Mouse (Mus musculus): ENCODE measurements around the gene Prkar1b.

The Prkar1b gene

DNA sequence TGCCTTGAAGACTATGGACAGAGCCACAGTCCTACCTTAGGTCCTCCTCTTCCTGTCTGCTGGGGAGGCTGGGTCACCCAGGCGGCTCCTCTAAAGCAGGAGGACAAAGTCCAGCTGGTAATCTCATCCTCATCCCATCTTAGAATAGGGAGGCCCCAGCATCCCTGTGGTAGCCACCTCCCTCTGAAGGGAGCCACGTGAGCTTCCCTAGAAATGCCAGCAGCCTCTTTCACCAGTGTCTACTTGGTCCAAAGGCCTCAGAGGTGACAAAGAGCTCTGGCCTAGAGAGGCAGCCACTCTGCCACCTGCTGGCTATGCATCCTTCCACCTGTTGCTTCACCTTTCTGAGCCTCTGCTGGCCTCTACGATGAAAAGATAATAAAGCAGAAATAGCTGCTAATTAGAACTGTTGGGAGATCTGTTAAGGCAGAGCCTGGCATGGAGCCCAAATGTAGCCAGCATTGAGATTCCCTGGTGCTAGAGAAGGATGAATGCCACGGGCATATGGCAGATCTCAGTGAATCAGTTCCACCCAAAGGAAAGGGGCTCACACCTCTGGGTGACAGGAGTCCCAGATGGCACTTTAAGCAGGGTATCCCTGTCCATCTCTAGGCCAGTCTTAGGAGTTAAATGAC lies 142.5 kb downstream of the Prkar1b start:
- DNase-seq (ENCODE audit: low spot score in 2 of 2) = no peak

GRCm38 (mm10) chr5:139004588-139004987 lies 145.2 kb downstream of the Prkar1b start:
- DNase-seq (ENCODE audit: low spot score in 2 of 2) = no peak

GRCm38 (mm10) chr5:138999716-139000115 lies 150.1 kb downstream of the Prkar1b start:
- no peak for DNase-seq (ENCODE audit: low spot score in 2 of 2)

- no peak for DNase-seq (ENCODE audit: low spot score in 2 of 2)
Measured at GRCm38 (mm10) chr5:138997936-138998580, 151.7 kb downstream of the Prkar1b start.

DNA sequence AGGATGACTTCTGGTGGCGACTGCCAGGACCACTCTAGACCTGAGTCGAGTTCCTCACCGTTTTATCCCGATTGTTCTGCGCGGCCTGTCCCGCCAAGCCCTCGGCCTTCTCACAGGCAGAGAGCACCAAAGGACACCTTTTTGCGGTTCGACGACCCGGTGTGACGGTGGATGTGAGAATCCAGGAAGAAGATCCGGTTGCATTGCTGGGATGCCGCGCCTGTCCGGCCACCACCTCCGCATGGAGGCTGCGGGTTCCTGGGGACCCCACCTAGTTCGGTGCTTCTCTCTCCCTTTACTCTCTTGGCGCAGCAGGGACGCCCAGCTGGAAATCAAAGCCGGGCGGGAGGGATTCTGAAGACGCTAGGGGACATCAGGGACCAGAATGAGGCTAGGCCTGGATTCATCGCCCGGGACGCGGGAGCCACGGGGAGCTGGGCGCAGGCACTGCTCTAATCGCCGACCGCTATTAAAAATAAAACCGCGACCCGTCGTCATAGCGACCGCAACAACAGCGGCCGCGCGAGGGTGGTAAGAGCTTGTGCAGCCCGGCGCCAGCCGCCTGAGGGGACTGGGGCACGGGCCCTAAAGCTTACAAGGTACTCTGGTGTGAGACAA lies 152.5 kb downstream of the Prkar1b start, which contains the start of gene Pdgfa:
Gene Pdgfa (minus strand): TSS at position 200 of the 618 bp plus-strand sequence.
- peak in 1 of 2 experiments; percentile 42 for DNase-seq (ENCODE audit: low spot score in 2 of 2)

GRCm38 (mm10) chr5:138996322-138997073 lies 153.3 kb downstream of the Prkar1b start:
- DNase-seq (ENCODE audit: low spot score in 2 of 2) = no peak

GRCm38 (mm10) chr5:138995721-138996311 lies 154.0 kb downstream of the Prkar1b start:
- peak in 1 of 2 experiments; percentile 38 for DNase-seq (ENCODE audit: low spot score in 2 of 2)

DNA sequence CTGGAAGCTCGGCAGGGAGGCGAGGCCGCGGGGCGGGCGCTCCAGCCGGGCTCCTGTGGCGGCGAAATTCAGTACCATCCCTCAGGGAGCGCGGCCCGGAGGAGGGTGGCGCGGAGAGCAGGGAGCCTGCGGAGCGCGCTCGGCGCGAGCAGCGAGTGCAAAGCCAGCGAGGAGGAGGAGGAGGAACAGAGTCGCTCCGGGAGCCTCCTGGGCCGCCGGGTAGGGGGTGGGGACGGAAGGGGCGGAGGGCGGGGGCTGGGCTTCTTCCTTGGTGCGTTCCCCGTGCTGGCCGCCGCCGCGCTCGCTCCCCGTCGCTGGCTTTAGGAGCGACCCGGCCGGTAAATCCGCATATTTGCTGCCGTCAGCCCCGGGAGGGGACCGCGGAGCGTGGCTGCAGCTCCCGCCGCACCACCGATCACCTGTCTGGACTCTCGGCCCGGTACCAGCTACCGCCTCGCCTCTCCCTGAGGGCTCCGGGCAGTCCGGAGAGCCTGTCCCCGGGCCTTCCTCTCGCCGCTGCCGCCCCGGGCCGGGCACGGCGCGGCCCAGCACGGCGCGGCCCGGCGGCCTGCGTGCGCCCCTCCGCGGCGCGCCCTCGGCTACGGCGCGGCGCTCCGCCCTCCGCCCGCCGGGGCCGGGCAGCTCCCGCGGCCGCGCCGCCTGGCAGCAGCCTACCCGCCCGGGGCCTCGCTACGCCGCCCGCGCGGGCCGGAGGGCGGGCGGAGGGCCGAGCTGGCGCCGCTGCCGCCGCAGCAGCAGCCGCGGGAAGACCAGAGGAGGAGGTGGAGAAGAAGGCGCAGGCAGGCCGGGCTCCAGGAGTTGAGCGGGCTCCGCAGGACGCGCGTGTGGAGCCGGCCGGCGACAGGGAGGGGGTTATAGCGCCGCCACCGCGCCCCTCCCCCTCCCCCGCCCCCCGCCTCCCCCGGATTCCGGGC lies 154.7 kb downstream of the Prkar1b start:
- peak; percentile 24 to 45 for DNase-seq (ENCODE audit: low spot score in 2 of 2)

GRCm38 (mm10) chr5:138994108-138994785 lies 155.6 kb downstream of the Prkar1b start:
- no peak for DNase-seq (ENCODE audit: low spot score in 2 of 2)

- DNase-seq (ENCODE audit: low spot score in 2 of 2) = no peak
Measured at GRCm38 (mm10) chr5:138993371-138994107, 156.3 kb downstream of the Prkar1b start.

- DNase-seq (ENCODE audit: low spot score in 2 of 2) = no peak
Measured at GRCm38 (mm10) chr5:138992611-138993370, 157.0 kb downstream of the Prkar1b start.

- DNase-seq (ENCODE audit: low spot score in 2 of 2) = no peak
Measured at GRCm38 (mm10) chr5:138991734-138992133, 158.1 kb downstream of the Prkar1b start.

- DNase-seq (ENCODE audit: low spot score in 2 of 2) = no peak
Measured at GRCm38 (mm10) chr5:138990659-138991380, 159.0 kb downstream of the Prkar1b start.

- DNase-seq (ENCODE audit: low spot score in 2 of 2) = no peak
Measured at GRCm38 (mm10) chr5:138989567-138989966, 160.2 kb downstream of the Prkar1b start.

DNA sequence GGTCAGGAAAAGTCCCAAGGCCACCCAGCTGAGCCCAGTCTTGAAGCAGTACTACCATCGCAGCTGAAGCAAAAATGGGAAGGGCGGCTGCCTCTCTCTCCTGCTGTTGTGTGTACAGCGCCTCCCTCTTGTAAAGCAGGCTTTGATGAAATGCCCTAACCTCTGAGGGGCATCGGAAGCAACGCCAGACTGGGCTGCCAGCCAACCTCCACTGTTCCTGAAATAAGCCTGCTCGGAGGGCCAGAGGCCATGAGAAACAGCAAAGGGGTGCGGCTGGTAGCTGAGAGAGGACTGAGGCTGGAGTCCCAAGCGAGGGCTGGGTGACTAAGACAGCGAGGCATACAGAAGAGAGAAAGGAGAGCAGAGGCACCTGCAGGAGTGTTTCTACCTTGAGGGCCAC lies 161.0 kb downstream of the Prkar1b start:
- DNase-seq (ENCODE audit: low spot score in 2 of 2) = no peak

DNA sequence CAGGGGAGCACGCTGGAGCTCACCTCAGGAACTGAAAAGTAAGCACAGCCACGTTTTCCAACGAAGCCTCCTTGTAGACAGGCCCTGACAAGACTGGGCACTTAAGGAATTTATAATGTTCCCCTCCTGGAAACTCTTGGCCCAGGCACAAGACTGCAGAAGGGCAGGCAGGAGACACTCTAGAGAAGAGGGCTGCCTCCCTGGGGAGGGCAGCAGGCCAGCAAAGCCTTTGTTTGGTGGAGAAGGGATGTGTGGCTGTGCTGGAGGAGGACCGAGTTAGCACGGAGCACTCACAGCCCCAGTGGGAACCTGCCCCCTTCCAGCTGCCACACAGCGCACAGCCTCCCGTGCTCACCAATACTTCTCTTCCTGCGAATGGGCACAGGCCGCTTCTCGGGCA lies 161.8 kb downstream of the Prkar1b start:
- DNase-seq (ENCODE audit: low spot score in 2 of 2) = no peak

DNA sequence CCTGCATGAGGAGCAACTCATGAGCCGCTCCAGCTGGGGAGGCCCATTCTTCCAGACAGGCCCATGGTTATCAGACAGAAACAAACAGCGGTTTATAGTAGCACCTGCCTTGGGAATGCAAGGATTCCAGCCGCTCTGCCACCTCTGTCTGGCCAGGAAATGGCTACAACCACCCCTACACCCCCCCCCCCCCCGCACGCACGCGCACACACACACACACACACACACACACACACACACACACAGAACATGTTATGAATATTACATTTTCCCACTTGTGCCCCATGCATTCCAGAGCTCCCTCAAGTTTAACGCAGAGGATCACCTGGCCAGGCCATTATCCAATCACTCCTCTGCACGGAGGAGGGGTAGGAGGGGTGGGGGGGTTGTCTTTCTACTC lies 167.9 kb downstream of the Prkar1b start:
- DNase-seq (ENCODE audit: low spot score in 2 of 2) = no peak

GRCm38 (mm10) chr5:138980608-138981007 lies 169.2 kb downstream of the Prkar1b start:
- DNase-seq (ENCODE audit: low spot score in 2 of 2) = no peak
